Comparison of ENCODE assay signal across 19 mouse cellular contexts in the genomic region with DNA sequence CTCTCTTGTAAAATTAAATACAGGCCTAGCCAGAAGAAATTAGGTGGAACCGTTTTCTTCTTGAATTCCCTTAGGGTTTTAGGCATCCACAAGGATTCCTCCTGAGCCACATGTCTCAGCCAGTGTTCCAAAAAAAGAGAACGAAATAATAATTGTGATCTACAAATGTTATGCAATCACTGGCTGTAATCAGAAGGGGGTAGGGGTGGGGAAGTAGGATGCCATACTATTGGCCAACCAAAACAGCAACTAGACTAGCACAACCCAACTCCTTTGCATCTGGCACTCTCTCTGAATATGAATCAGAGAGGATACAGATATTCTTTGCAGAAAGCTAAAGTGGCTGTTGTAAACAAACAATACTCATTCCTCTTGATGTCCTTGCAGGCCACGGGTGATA. TPM values are rescaled to one million over a fixed set of nuclear protein-coding genes. Genes with fewer than 3 reads are reported as not detected.
A peak's percentile ranks its signal among the peaks of the same experiment; 100 is the strongest.
DNase-seq lines count a peak whose midpoint lies in the region; ATAC-seq and TF ChIP-seq lines count a peak whose summit lies in the region.
"Had no signal": no experiment of that assay in that cellular context is flagged by ENCODE, and none has a peak within 500 bp of the region (broad histone marks: within the 10 kb centered on the region; RNA-seq: fewer than 3 reads in every experiment).

No protein-coding gene starts in this region.

- peak; percentile 34; the same call in 1 of the 2 replicates for ATAC-seq in lung, embryonic 16.5 days (ENCODE audit: low read depth)
- ATAC-seq: forebrain, embryonic 14.5 days; hindbrain, postnatal 0 days; midbrain, embryonic 13.5 days had no signal

- H3K9me3 ChIP-seq in lung, embryonic 16.5 days (ENCODE audit: control insufficient read depth, low read length): no peaks in the 10 kb centered on the region
- H3K9me3 ChIP-seq: heart, embryonic 10.5 days; limb, embryonic 12.5 days; midbrain, embryonic 13.5 days had no signal

- H3K4me1 ChIP-seq in lung, embryonic 16.5 days (replicated peaks; ENCODE audit: control insufficient read depth, insufficient read depth, low read length): peaks cover 17% of the 10 kb centered on the region
- H3K4me1 ChIP-seq in lung, adult 2 months (ENCODE audit: control insufficient read depth, insufficient read depth, low read length): no peaks in the 10 kb centered on the region
- H3K4me1 ChIP-seq: heart, embryonic 10.5 days; midbrain, embryonic 13.5 days had no signal

- H3K9ac ChIP-seq in lung, embryonic 16.5 days (ENCODE audit: low read length): no peak overlapping the region
- H3K9ac ChIP-seq: limb, embryonic 12.5 days; liver, embryonic 14.5 days; midbrain, embryonic 13.5 days had no signal

- H3K36me3 ChIP-seq in lung, embryonic 16.5 days (ENCODE audit: control insufficient read depth, insufficient read depth, low read length): no peaks in the 10 kb centered on the region
- H3K36me3 ChIP-seq: heart, embryonic 10.5 days; limb, embryonic 12.5 days; midbrain, embryonic 13.5 days had no signal

- intact Hi-C loops in heart, postnatal 25 days (cut with DNase I): no loop called here

- H3K27me3 ChIP-seq in lung, embryonic 16.5 days (ENCODE audit: control insufficient read depth, insufficient read depth, low read depth, low read length): no peaks in the 10 kb centered on the region
- H3K27me3 ChIP-seq: limb, embryonic 12.5 days; midbrain, embryonic 13.5 days had no signal

- peak; percentile 32 to 59 for DNase-seq in heart, adult 18-20 months
- no peak for DNase-seq in heart, postnatal 25 days (ENCODE audit: low spot score)
- DNase-seq in lung, adult 2 months: no peak
- peak; percentile 65 for DNase-seq in adipocyte (ENCODE audit: low spot score)
- DNase-seq in skeletal muscle tissue, adult 2 months (ENCODE audit: low read depth, low spot score): peak; percentile 76
- DNase-seq in kidney, adult 11 months: no peak
- DNase-seq: cerebellum, adult 11-12 months; cerebellum, postnatal 36 days; heart, postnatal 14 days; kidney, adult 18-20 months; kidney, postnatal 4 days; retina, postnatal 1 day had no signal

- H3K4me2 ChIP-seq in lung, embryonic 16.5 days (ENCODE audit: low read depth, low read length): no peak overlapping the region
- H3K4me2 ChIP-seq: limb, embryonic 12.5 days; midbrain, embryonic 13.5 days had no signal

- TF ChIP-seq CTCF in lung, adult 2 months (IDR thresholded peaks at IDR 0.05; ENCODE audit: insufficient read depth, low read length): no peak

- 47% methylated on average over 3 of the region's 3 CpGs for WGBS in lung, embryonic 16.5 days
- WGBS in lung, adult 2 months: 47% methylated on average over 3 of the region's 3 CpGs

- H3K27ac ChIP-seq in lung, embryonic 16.5 days (ENCODE audit: low read length): peak overlapping the region; percentile 35; the same call in 1 of the 2 replicates
- H3K27ac ChIP-seq: heart, embryonic 10.5 days; hindbrain, postnatal 0 days; limb, embryonic 12.5 days; liver, embryonic 14.5 days; midbrain, embryonic 13.5 days had no signal

- H3K4me3 ChIP-seq in lung, embryonic 16.5 days (ENCODE audit: low read length): no peak overlapping the region
- H3K4me3 ChIP-seq in lung, adult 2 months (replicated peaks; ENCODE audit: extremely low read depth, low read depth, low read length): no peak overlapping the region
- H3K4me3 ChIP-seq: heart, embryonic 10.5 days; limb, embryonic 12.5 days; midbrain, embryonic 13.5 days had no signal

- TF ChIP-seq POLR2A in lung, adult 2 months (IDR thresholded peaks at IDR 0.05; ENCODE audit: borderline replicate concordance, extremely low read depth, low read depth, low read length): no peak

RNA-seq across cellular contexts. Expression of a gene that starts 52.7 kb away (rescaled TPM):
- 1 to 10 TPM; 1.1 to 1.9 TPM for total RNA-seq in heart, adult 18-20 months (2021)
- 1 to 10 TPM; 1.5 to 2.2 TPM for total RNA-seq in heart, postnatal 25 days (2021)
- 4.1 and 5.1 TPM in 2 replicates for polyA plus RNA-seq in lung, embryonic 16.5 days (2015; fragmentation: Nextera tagmentation; extraction: Ambion mirVana)
- 3.3 and 3.6 TPM in 2 replicates for polyA plus RNA-seq in lung, adult 2 months (2012; rRNA removed)

Comparison
In these comparisons a context has a peak if more than half of its experiments do, and no peak if none do; other contexts are left out.
1. DNase-seq: peak in heart, adult 18-20 months (2 of 2), adipocyte (single experiment) and skeletal muscle tissue, adult 2 months (single experiment); none in heart, postnatal 25 days (single experiment), lung, adult 2 months (single experiment) and kidney, adult 11 months (single experiment).